Mouse (Mus musculus) ES-Bruce4 (cell line): ENCODE measurements around the gene Slc16a11. TPM values are rescaled to one million over a fixed set of nuclear protein-coding genes. Genes with fewer than 3 reads are reported as not detected.

Experiments used
- H3K27ac ChIP-seq: 2 replicates; pipeline ENCODE4 v1.5.1; 2012; ENCODE audit warnings: low read length, inconsistent platforms; ENCODE audit not compliant: insufficient read depth
- H3K27me3 ChIP-seq: 2 replicates; pipeline ENCODE4 v1.6.1; 2012; ENCODE audit warnings: mild to moderate bottlenecking, low read length, inconsistent platforms; ENCODE audit not compliant: control insufficient read depth, poor library complexity, insufficient read depth, severe bottlenecking
- H3K36me3 ChIP-seq: 2 replicates; pipeline ENCODE4 v1.6.1; 2012; ENCODE audit warnings: inconsistent platforms, mild to moderate bottlenecking, low read length, moderate library complexity; ENCODE audit not compliant: control insufficient read depth, poor library complexity, insufficient read depth, severe bottlenecking
- H3K4me1 ChIP-seq: one replicate; pipeline ENCODE4 v1.8.1; 2011; ENCODE audit warnings: low read length; ENCODE audit not compliant: control insufficient read depth, insufficient read depth
- H3K4me3 ChIP-seq: 2 replicates; pipeline ENCODE4 v1.5.1; 2011; ENCODE audit warnings: low read depth, mild to moderate bottlenecking, low read length
- H3K9ac ChIP-seq: 2 replicates; pipeline ENCODE4 v1.6.1; 2012; ENCODE audit warnings: low read depth, mild to moderate bottlenecking, inconsistent platforms; ENCODE audit not compliant: poor library complexity, severe bottlenecking
- H3K9me3 ChIP-seq: replicated peaks from 2 replicates; pipeline ENCODE4 v1.6.1; 2012; ENCODE audit warnings: mild to moderate bottlenecking, low read length, inconsistent platforms; ENCODE audit not compliant: control insufficient read depth, poor library complexity, insufficient read depth, severe bottlenecking
- CTCF ChIP-seq: IDR thresholded peaks from one replicate; pipeline ENCODE4 v1.8.1; 2011; ENCODE audit warnings: low read depth, low read length
- EP300 ChIP-seq: IDR thresholded peaks from 2 replicates; pipeline ENCODE4 v1.6.1; 2011; ENCODE audit warnings: low read depth, low read length; ENCODE audit not compliant: insufficient read depth
- POLR2A ChIP-seq: IDR thresholded peaks from one replicate; pipeline ENCODE4 v1.8.1; 2011; ENCODE audit warnings: low read length; ENCODE audit not compliant: insufficient read depth
- polyA plus RNA-seq: library from polyadenylated mRNA; stranded (reverse); fragments of >200 nt; gene quantifications from 2 replicates; pipeline ENCODE4 v1.2.4, GENCODE M21; 2011; ENCODE audit warnings: low read depth; ENCODE audit not compliant: missing spikeins, insufficient read depth, insufficient read length

The Slc16a11 gene
- polyA plus RNA-seq, 1 experiment, result 2.0 TPM

GRCm38 (mm10) chr11:70232546-70232945 is 20.0 kb downstream of the Slc16a11 start:
- H3K4me3 ChIP-seq, result peak overlapping the region; percentile 47
- no peak overlapping the region; the same call in 1 of the 2 replicates for H3K27ac ChIP-seq
- H3K4me1 ChIP-seq, result peaks cover 5% of the 10 kb centered on the region
- TF ChIP-seq EP300 (no peak), POLR2A (no peak), CTCF (no peak)
- no peaks in the 10 kb centered on the region for H3K27me3 ChIP-seq
- no peaks in the 10 kb centered on the region for H3K9me3 ChIP-seq
- peaks cover 15% of the 10 kb centered on the region for H3K36me3 ChIP-seq
- peak overlapping the region; percentile 86 for H3K9ac ChIP-seq

- Histone ChIP-seq H3K9me3 (no peaks in the 10 kb centered on the region), H3K36me3 (peaks cover 15% of the 10 kb centered on the region), H3K9ac (peak overlapping the region; percentile 86), H3K4me3 (peak overlapping the region; percentile 37; the same call in 1 of the 2 replicates), H3K27ac (no peak overlapping the region), H3K4me1 (peaks cover 5% of the 10 kb centered on the region), H3K27me3 (no peaks in the 10 kb centered on the region)
- TF ChIP-seq POLR2A (no peak), EP300 (no peak), CTCF (no peak)
Measured at GRCm38 (mm10) chr11:70233016-70233415, 20.5 kb downstream of the Slc16a11 start.

DNA sequence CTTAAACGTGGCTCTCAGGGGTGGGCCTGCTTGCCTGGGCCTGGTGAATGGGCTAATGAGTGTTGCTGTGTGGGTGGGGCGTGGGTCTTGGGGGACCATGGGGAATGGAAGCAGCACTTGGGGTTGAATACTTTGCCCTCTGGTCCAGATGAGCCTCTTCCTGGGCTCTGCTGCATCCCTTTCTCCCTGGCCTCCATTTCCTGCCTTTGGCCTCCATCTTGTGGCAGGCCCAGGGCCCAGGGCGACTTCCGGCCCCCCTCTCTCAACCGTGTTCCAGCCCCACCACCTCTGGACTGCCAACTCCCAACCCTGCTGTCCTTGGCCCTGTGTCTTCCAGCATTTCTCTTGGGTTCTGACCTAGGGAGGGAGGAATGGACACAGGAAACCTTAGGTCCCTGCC is 21.5 kb downstream of the Slc16a11 start:
- Histone ChIP-seq H3K9ac (peak overlapping the region; percentile 86; the same call in 1 of the 2 replicates), H3K9me3 (no peaks in the 10 kb centered on the region), H3K4me3 (no peak overlapping the region), H3K36me3 (peaks cover 15% of the 10 kb centered on the region), H3K27me3 (no peaks in the 10 kb centered on the region), H3K27ac (peak overlapping the region; percentile 27), H3K4me1 (peaks cover 5% of the 10 kb centered on the region)
- TF ChIP-seq CTCF (no peak), POLR2A (no peak), EP300 (no peak)

DNA sequence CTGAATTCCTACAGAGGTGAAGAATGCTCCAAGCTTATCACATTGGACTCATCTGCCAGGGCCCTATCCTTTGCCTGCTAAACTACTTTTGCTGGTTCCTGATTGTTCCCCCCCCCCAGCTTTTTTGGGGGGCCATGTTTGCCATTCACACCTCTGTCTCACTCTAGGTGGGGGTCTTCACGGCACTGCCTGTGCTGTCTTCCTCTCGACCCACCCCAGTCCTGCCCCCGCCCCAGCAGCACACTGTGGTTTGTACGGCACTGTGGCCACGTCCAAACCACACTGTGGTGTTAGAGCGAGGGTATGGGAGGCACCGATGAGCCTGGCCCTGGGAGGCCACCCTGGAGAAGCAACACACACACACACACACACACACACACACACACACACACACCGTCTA is 21.9 kb downstream of the Slc16a11 start:
- no peak for TF ChIP-seq CTCF
- TF ChIP-seq EP300, result no peak
- TF ChIP-seq POLR2A, result no peak
- Histone ChIP-seq H3K4me3 (no peak overlapping the region), H3K27ac (peak overlapping the region; percentile 27), H3K4me1 (peaks cover 5% of the 10 kb centered on the region), H3K27me3 (no peaks in the 10 kb centered on the region), H3K9ac (peak overlapping the region; percentile 25; the same call in 1 of the 2 replicates), H3K36me3 (peaks cover 15% of the 10 kb centered on the region), H3K9me3 (no peaks in the 10 kb centered on the region)

- no peak overlapping the region for H3K9ac ChIP-seq
Measured at GRCm38 (mm10) chr11:70235254-70235900, 22.8 kb downstream of the Slc16a11 start.

DNA sequence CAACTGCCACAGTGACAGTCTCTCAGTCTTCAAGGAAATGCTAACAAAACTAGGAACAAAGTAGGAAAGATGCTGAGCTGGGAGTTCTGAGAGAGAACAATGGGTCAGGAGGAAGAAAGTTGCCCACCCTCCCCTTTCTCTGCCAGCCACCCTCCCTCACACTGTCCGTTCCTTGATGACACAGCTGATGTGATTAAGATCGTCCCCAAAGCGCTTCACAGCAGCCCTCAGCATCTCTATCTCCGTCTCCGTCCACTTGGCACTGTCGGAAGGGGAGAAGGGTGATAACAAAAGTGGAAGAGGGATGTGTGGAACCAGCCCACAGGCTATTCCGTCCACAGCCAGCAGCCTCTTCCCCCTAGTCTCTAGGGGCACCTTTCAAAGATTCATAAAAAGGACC is 24.2 kb downstream of the Slc16a11 start:
- Histone ChIP-seq H3K27me3 (no peaks in the 10 kb centered on the region), H3K4me1 (peaks cover 5% of the 10 kb centered on the region), H3K36me3 (peaks cover 15% of the 10 kb centered on the region), H3K27ac (no peak overlapping the region), H3K9ac (peak overlapping the region; percentile 91), H3K9me3 (no peaks in the 10 kb centered on the region), H3K4me3 (peak overlapping the region; percentile 36)
- no peak for TF ChIP-seq POLR2A
- TF ChIP-seq CTCF, result no peak
- no peak for TF ChIP-seq EP300

More at GRCm38 (mm10) chr11:70235254-70235900, 22.8 kb downstream of the Slc16a11 start:
- TF ChIP-seq CTCF, result no peak
- TF ChIP-seq EP300, result no peak
- TF ChIP-seq POLR2A, result no peak
- H3K27ac ChIP-seq, result no peak overlapping the region
- H3K36me3 ChIP-seq, result peaks cover 15% of the 10 kb centered on the region
- no peak overlapping the region for H3K4me3 ChIP-seq
- peaks cover 5% of the 10 kb centered on the region for H3K4me1 ChIP-seq
- no peaks in the 10 kb centered on the region for H3K27me3 ChIP-seq
- no peaks in the 10 kb centered on the region for H3K9me3 ChIP-seq
